10 mouse cellular contexts compared by ENCODE assay signal in genomic region chr2:74063777-74064176, GRCm38 (mm10).
DNase-seq lines count a peak whose midpoint lies in the region; ATAC-seq and TF ChIP-seq lines count a peak whose summit lies in the region.
"Had no signal": no experiment of that assay in that cellular context is flagged by ENCODE, and none has a peak within 500 bp of the region (broad histone marks: within the 10 kb centered on the region; RNA-seq: fewer than 3 reads in every experiment).

No protein-coding gene starts in this region.

- 47% methylated on average over 15 of the region's 15 CpGs for WGBS in limb, embryonic 14.5 days

- H3K9ac ChIP-seq in limb, embryonic 14.5 days (ENCODE audit: low read depth, low read length, severe bottlenecking), result peak overlapping the region; percentile 29; the same call in 1 of the 2 replicates
- H3K9ac ChIP-seq: embryonic facial prominence, embryonic 13.5 days had no signal

- H3K27ac ChIP-seq in limb, embryonic 14.5 days (replicated peaks; ENCODE audit: low read depth, low read length), result no peak overlapping the region
- H3K27ac ChIP-seq: embryonic facial prominence, embryonic 13.5 days; macrophage had no signal

- H3K4me3 ChIP-seq in limb, embryonic 14.5 days (replicated peaks; ENCODE audit: low read length), result peak overlapping the region; percentile 20
- H3K4me3 ChIP-seq: embryonic facial prominence, embryonic 13.5 days had no signal

- H3K27me3 ChIP-seq in limb, embryonic 14.5 days (ENCODE audit: control insufficient read depth, insufficient read depth, low read length), result no peaks in the 10 kb centered on the region

- H3K9me3 ChIP-seq in limb, embryonic 14.5 days (ENCODE audit: control insufficient read depth, low read length), result no peaks in the 10 kb centered on the region
- H3K9me3 ChIP-seq: embryonic facial prominence, embryonic 13.5 days had no signal

- no peak for TF ChIP-seq POLR2A in limb, embryonic 14.5 days (IDR thresholded peaks at IDR 0.05; ENCODE audit: borderline replicate concordance, extremely low read depth, insufficient read depth, insufficient read length)

- peak; percentile 82 for DNase-seq in brain, adult 2 months (ENCODE audit: low read depth, low spot score)
- DNase-seq in cerebellum, adult 11 months, result peak; percentile 63
- peak; percentile 18 for DNase-seq in gastrocnemius, postnatal 25 days
- DNase-seq in limb, embryonic 14.5 days (ENCODE audit: low spot score), result peak; percentile 31
- no peak for DNase-seq in spleen, adult 12 weeks (ENCODE audit: low spot score)
- no peak for DNase-seq in thymus, postnatal 36 days
- DNase-seq in urinary bladder, postnatal 36 days (ENCODE audit: low spot score in 2 of 2), result no peak

- ATAC-seq in limb, embryonic 14.5 days (ENCODE audit: low FRiP score, low read depth), result peak; percentile 62; the same call in 1 of the 2 replicates
- ATAC-seq in erythroblast, adult 5-6 weeks (replicated peaks; ENCODE audit: low FRiP score, poor library complexity, severe bottlenecking), result no peak

- peak overlapping the region; percentile 40 for H3K4me2 ChIP-seq in limb, embryonic 14.5 days (replicated peaks; ENCODE audit: low read depth, low read length, severe bottlenecking)
- H3K4me2 ChIP-seq: embryonic facial prominence, embryonic 13.5 days had no signal

- peaks cover 5% of the 10 kb centered on the region; the same call in 1 of the 2 replicates for H3K4me1 ChIP-seq in limb, embryonic 14.5 days (ENCODE audit: control insufficient read depth, insufficient read depth, low read length)

- H3K36me3 ChIP-seq in limb, embryonic 14.5 days (ENCODE audit: control insufficient read depth, insufficient read depth, low read length), result no peaks in the 10 kb centered on the region
- H3K36me3 ChIP-seq: embryonic facial prominence, embryonic 13.5 days had no signal

Comparison
In these comparisons a context has a peak if more than half of its experiments do, and no peak if none do; other contexts are left out.
1. DNase-seq: peak in brain, adult 2 months (single experiment), cerebellum, adult 11 months (single experiment), gastrocnemius, postnatal 25 days (single experiment) and limb, embryonic 14.5 days (single experiment); none in spleen, adult 12 weeks (single experiment), thymus, postnatal 36 days (0 of 2) and urinary bladder, postnatal 36 days (0 of 2).